Mouse (Mus musculus) heart, embryonic 12.5 days (tissue): ENCODE results near the gene 1520401A03Rik. TPM values are rescaled to one million over a fixed set of nuclear protein-coding genes. Genes with fewer than 3 reads are reported as not detected.

Source experiments
- ATAC-seq: fragments of 200-750 bp; cut with Nextera tagmentation; 2 replicates; pipeline ENCODE4 v1.8.0; 2017; ENCODE audit warnings: moderate TSS enrichment, moderate library complexity; ENCODE audit not compliant: insufficient number of reproducible peaks, low FRiP score
- H3K27ac ChIP-seq: fragments of 300-500 bp; sonication (generic); 2 replicates; pipeline ENCODE4 v1.5.1; 2016; ENCODE audit warnings: mild to moderate bottlenecking, moderate library complexity; ENCODE audit not compliant: poor library complexity, severe bottlenecking
- H3K27me3 ChIP-seq: fragments of 300-500 bp; sonication (generic); replicated peaks from 2 replicates; pipeline ENCODE4 v1.6.1; 2016; ENCODE audit warnings: mild to moderate bottlenecking, moderate library complexity
- H3K36me3 ChIP-seq: fragments of 300-500 bp; sonication (generic); 2 replicates; pipeline ENCODE4 v1.6.1; 2016; ENCODE audit warnings: mild to moderate bottlenecking, moderate library complexity
- H3K4me1 ChIP-seq: fragments of 300-500 bp; sonication (generic); replicated peaks from 2 replicates; pipeline ENCODE4 v1.6.1; 2016; ENCODE audit warnings: mild to moderate bottlenecking
- H3K4me2 ChIP-seq: fragments of 300-500 bp; sonication (generic); 2 replicates; pipeline ENCODE4 v1.6.1; 2016; ENCODE audit warnings: mild to moderate bottlenecking, moderate library complexity
- H3K4me3 ChIP-seq: fragments of 300-500 bp; sonication (generic); 2 replicates; pipeline ENCODE4 v1.5.1; 2016; ENCODE audit warnings: mild to moderate bottlenecking
- H3K9ac ChIP-seq: fragments of 300-500 bp; sonication (generic); 2 replicates; pipeline ENCODE4 v1.6.1; 2016; ENCODE audit warnings: mild to moderate bottlenecking, moderate library complexity
- H3K9me3 ChIP-seq: fragments of 300-500 bp; sonication (generic); replicated peaks from 2 replicates; pipeline ENCODE4 v1.6.1; 2016; ENCODE audit warnings: mild to moderate bottlenecking, moderate library complexity
- WGBS: fragments of 180-500 bp; shearing (Covaris S2); methylation state at CpG from one replicate; pipeline ENCODE4 v1.1.7; 2016; 5-methylcytosine and 5-hydroxymethylcytosine counted together
- polyA plus RNA-seq: library from polyadenylated mRNA; unstranded; fragments of >200 nt; fragmentation: Nextera tagmentation; extraction: Ambion mirVana; gene quantifications from 2 replicates; pipeline ENCODE4 v1.2.1, GENCODE M21; 2016

1520401A03Rik gene
- polyA plus RNA-seq, 1 experiment from 2014 or later, result not detected

DNA sequence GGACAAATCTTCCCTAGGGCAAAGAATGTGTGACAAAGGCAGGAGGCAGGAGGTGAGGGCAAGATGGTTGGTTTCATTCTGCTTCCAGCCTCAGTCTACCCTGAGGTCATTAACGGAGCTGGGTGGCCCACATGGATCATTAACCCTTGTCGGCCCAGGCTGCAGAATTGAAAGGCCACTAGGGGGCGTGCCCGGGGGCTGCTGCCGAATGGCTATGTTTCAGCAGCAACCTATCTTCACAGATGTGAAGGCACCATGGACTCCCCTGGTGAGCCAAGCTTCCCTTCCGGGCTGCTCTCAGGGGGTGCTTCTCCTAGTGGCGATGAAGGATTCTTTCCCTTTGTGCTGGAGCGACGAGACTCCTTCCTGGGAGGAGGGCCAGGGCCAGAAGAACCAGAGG, 61.1 kb downstream of the 1520401A03Rik start:
- Histone ChIP-seq H3K27me3 (peaks cover 57% of the 10 kb centered on the region), H3K9me3 (no peaks in the 10 kb centered on the region), H3K4me1 (peaks cover 10% of the 10 kb centered on the region; the same call in 1 of the 2 replicates), H3K4me3 (no peak overlapping the region), H3K27ac (no peak overlapping the region), H3K4me2 (no peak overlapping the region), H3K9ac (no peak overlapping the region), H3K36me3 (peaks cover 8% of the 10 kb centered on the region)
- no peak; the same call in 1 of the 2 replicates for ATAC-seq
- WGBS, result 3% methylated on average over 9 of the region's 9 CpGs

- ATAC-seq, result no peak
- 4% methylated on average over 14 of the region's 14 CpGs for WGBS
- Histone ChIP-seq H3K4me1 (peaks cover 10% of the 10 kb centered on the region; the same call in 1 of the 2 replicates), H3K36me3 (peaks cover 1% of the 10 kb centered on the region; the same call in 1 of the 2 replicates), H3K27ac (no peak overlapping the region), H3K9ac (no peak overlapping the region), H3K27me3 (peaks cover 60% of the 10 kb centered on the region), H3K4me2 (peak overlapping the region; percentile 38), H3K4me3 (peak overlapping the region; percentile 7), H3K9me3 (no peaks in the 10 kb centered on the region)
Observed at GRCm38 (mm10) chr17:23660876-23661200, 61.7 kb downstream of the 1520401A03Rik start.

GRCm38 (mm10) chr17:23660117-23660875, 62.3 kb downstream of the 1520401A03Rik start, which contains the start of gene Bicdl2:
Bicdl2 (plus strand) TSS chr17:23660506.
- WGBS, result 6% methylated on average over 27 of the region's 27 CpGs

GRCm38 (mm10) chr17:23658450-23658849, 64.1 kb downstream of the 1520401A03Rik start:
- Histone ChIP-seq H3K4me2 (no peak overlapping the region), H3K9ac (no peak overlapping the region), H3K27me3 (peaks cover 61% of the 10 kb centered on the region), H3K36me3 (no peaks in the 10 kb centered on the region), H3K4me3 (no peak overlapping the region), H3K9me3 (no peaks in the 10 kb centered on the region), H3K4me1 (peaks cover 7% of the 10 kb centered on the region; the same call in 1 of the 2 replicates), H3K27ac (no peak overlapping the region)
- 71% methylated on average over 3 of the region's 3 CpGs for WGBS
- no peak for ATAC-seq

More at GRCm38 (mm10) chr17:23660117-23660875, 62.3 kb downstream of the 1520401A03Rik start, which contains the start of gene Bicdl2:
- Histone ChIP-seq H3K4me3 (peak within 1 kb of the TSS; percentile 7), H3K27ac (no peak within 1 kb of the TSS), H3K9ac (no peak within 1 kb of the TSS), H3K36me3 (no peaks in the 10 kb centered on the region), H3K9me3 (no peaks in the 10 kb centered on the region), H3K4me1 (peaks cover 10% of the 10 kb centered on the region; the same call in 1 of the 2 replicates), H3K27me3 (peaks cover 60% of the 10 kb centered on the region), H3K4me2 (peak within 1 kb of the TSS; percentile 38)
- no peak for ATAC-seq

Other genes with a start within 250 kb of the 1520401A03Rik start
- not detected in 2 replicates for gene Vmn2r117, start 243.1 kb downstream of the 1520401A03Rik start, polyA plus RNA-seq
- 14.1 and 16.9 TPM in 2 replicates for gene Zfp213, start 158.5 kb downstream of the 1520401A03Rik start, polyA plus RNA-seq
- 9.1 and 10.7 TPM in 2 replicates for gene Zfp13, start 123.3 kb downstream of the 1520401A03Rik start, polyA plus RNA-seq
- gene Zscan10, start 121.9 kb downstream of the 1520401A03Rik start, polyA plus RNA-seq, result not detected in 2 replicates
- 0.42 and 0.75 TPM in 2 replicates for gene Mmp25, start 77.5 kb downstream of the 1520401A03Rik start, polyA plus RNA-seq
- gene Bicdl2, start 62.3 kb downstream of the 1520401A03Rik start, polyA plus RNA-seq, result 0.36 TPM in 1 of 2 replicates, not detected in the other
- 334 and 337 TPM in 2 replicates for gene Hcfc1r1, start 49.2 kb downstream of the 1520401A03Rik start, polyA plus RNA-seq
- gene Thoc6, start 48.9 kb downstream of the 1520401A03Rik start, polyA plus RNA-seq, result 35.8 and 39.1 TPM in 2 replicates
- gene Tnfrsf12a, start 45.3 kb downstream of the 1520401A03Rik start, polyA plus RNA-seq, result 117 and 119 TPM in 2 replicates
- gene Cldn6, start 43.5 kb downstream of the 1520401A03Rik start, polyA plus RNA-seq, result 2.2 and 3.1 TPM in 2 replicates
- not detected in 2 replicates for gene Cldn9, start 38.8 kb downstream of the 1520401A03Rik start, polyA plus RNA-seq
- gene Pkmyt1, start 3.6 kb upstream of the 1520401A03Rik start, polyA plus RNA-seq, result 32.4 and 32.7 TPM in 2 replicates
- 10.3 and 11.2 TPM in 2 replicates for gene Paqr4, start 18.1 kb upstream of the 1520401A03Rik start, polyA plus RNA-seq
- 0.17 and 0.33 TPM in 2 replicates for gene Kremen2, start 23.1 kb upstream of the 1520401A03Rik start, polyA plus RNA-seq
- 64.1 and 67.5 TPM in 2 replicates for gene Flywch1, start 48.8 kb upstream of the 1520401A03Rik start, polyA plus RNA-seq
- gene Flywch2, start 63.3 kb upstream of the 1520401A03Rik start, polyA plus RNA-seq, result 6.9 and 7.3 TPM in 2 replicates
- gene Srrm2, start 67.7 kb upstream of the 1520401A03Rik start, polyA plus RNA-seq, result 399 TPM in 2 replicates
- 878 and 903 TPM in 2 replicates for gene Elob, start 106.4 kb upstream of the 1520401A03Rik start, polyA plus RNA-seq
- gene Prss33, start 113.3 kb upstream of the 1520401A03Rik start, polyA plus RNA-seq, result not detected in 2 replicates
- not detected in 2 replicates for gene Prss32, start 121.1 kb upstream of the 1520401A03Rik start, polyA plus RNA-seq
- gene Prss41, start 121.4 kb upstream of the 1520401A03Rik start, polyA plus RNA-seq, result 0.36 TPM in 1 of 2 replicates, not detected in the other
- not detected in 2 replicates for gene Prss21, start 145.3 kb upstream of the 1520401A03Rik start, polyA plus RNA-seq
- gene Dcpp1, start 158.1 kb upstream of the 1520401A03Rik start, polyA plus RNA-seq, result not detected in 2 replicates
- gene Dcpp2, start 158.1 kb upstream of the 1520401A03Rik start, polyA plus RNA-seq, result not detected in 2 replicates
- gene Dcpp3, start 194.7 kb upstream of the 1520401A03Rik start, polyA plus RNA-seq, result not detected in 2 replicates
- gene Sbp, start 218.9 kb upstream of the 1520401A03Rik start, polyA plus RNA-seq, result not detected in 2 replicates
- not detected in 2 replicates for gene Sbpl, start 232.5 kb upstream of the 1520401A03Rik start, polyA plus RNA-seq